Mouse (Mus musculus): ENCODE data around the gene Exo1.

The Exo1 gene

DNA sequence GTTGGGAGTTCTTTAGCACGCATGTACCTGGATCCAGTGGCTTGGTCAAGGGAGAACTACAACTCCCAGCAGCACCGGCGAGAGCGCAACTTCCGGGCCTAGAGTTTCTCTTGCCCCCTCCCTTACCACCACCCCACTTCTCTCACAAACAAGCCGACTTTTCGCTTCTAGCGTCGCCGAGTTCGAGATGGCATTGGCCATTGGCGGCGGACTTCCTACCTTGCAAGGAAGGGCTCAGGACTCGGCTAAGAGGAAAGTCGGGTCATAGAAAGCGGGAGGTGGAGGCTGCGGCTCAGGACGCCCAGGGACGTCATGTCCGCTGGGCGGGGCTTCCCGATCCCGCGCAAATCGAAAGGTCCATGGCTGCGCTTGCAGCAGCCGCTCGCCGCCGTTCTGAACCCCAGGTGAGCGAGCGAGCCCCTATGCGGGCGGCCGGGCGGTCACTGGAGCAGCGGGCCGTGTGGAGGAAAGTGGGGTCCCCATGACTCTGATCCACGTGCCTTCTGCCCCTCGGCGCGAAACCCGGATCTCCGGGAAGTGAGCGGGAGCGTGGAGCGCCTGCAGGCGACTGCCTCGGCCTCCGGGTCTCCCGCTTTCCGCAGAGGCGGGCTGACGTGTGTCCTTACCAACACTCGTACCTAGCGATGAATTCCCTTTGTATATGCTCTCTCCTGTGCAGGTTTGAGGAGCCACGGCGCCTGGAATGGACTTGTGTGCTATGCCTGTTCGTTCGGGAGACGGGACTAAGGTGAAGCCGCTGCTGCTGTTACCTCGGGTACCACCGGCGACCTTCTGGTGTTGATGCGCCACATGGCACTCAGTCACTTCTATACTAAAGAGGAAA, at the start of gene Exo1:
Gene Exo1, plus strand, starts transcription at position 129 of the 844 bp plus-strand sequence.
- in situ Hi-C loops (cut with MboI, MseI): loop anchor here (5.0 to 25.0 kb wide), 2 partner anchors 188 to 932 kb away; partner anchors contain the start of genes Cep170, Chml, Opn3 and Sdccag8

GRCm38 (mm10) chr1:175855515-175855914, 24.9 kb upstream of the Exo1 start:
- in situ Hi-C loops (cut with MboI, MseI): no loop called here

DNA sequence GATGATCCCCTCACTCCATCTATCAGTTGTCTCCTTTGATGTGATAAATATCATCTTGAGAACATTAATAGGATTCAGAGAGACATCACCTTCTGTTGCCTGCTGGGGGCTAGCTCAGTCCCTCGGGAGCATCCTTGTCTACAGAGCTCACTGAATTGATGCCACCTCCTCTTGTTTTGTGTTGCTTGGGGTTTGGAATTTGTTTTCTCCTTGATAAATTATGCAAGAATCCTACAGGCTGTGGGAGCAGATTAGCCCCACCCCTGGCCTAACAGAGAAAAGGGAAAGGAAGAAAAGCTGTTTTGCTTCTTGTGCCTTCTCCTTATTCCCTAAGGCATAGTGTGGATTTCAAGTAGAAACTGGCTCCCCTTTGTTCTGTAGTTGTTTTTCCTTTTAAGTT, 13.3 kb upstream of the Exo1 start:
- in situ Hi-C loops (cut with MboI, MseI): no loop called here

GRCm38 (mm10) chr1:175867558-175867957, 12.8 kb upstream of the Exo1 start:
- in situ Hi-C loops (cut with MboI, MseI): no loop called here

- in situ Hi-C loops (cut with MboI, MseI): no loop called here
Observed at GRCm38 (mm10) chr1:175870716-175871115, 9.7 kb upstream of the Exo1 start.

GRCm38 (mm10) chr1:175872028-175872816, 8.2 kb upstream of the Exo1 start:
- in situ Hi-C loops (cut with MboI, MseI): no loop called here

DNA sequence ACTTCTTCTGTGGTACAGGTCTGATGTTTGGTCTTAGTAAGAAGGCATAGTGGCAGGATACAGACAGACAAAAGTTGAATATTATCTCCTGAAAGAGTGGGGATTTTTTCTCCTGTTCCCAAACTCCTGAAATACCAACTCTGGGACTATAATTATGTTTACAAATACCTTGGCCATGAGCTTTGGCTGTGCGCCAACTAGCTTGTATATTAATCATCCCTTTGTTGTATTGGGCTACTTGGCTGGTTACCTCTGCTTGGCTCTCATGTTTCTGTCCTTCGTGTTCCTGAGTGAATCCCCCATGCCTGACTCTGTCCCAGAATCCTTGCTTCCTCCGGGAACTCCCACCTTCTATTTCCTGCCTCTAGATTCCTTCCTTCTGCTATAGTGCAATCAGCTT, 3.0 kb downstream of the Exo1 start:
- in situ Hi-C loops (cut with MboI, MseI): loop anchor here (5.0 to 25.0 kb wide), 2 partner anchors 191 to 929 kb away; partner anchors contain the start of genes Cep170, Chml, Opn3 and Sdccag8

DNA sequence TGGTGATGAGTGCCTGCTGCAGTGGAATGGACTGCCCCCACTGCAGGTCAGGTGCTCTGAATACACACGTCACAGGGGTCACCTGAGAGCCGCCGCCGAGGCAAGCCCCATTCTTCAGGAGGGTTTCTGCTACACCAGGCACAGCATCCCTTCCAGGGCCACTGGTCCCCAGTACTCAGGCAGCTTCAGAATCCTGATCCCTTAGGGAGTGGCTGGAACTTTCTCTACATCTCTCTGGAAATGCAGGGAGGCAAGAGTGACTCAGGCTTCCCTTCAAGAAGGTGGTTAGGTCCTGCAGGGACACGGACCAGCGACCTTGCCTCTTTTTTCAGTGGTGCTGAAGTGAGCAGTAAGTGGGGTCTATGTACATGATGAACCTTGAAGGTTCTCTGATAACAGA, 12.9 kb downstream of the Exo1 start:
- in situ Hi-C loops (cut with MboI, MseI): loop anchor here (25.0 kb wide), 1 partner anchor 919 kb away; the partner anchor contains the start of genes Cep170 and Sdccag8

GRCm38 (mm10) chr1:175893726-175894125, 13.3 kb downstream of the Exo1 start:
- in situ Hi-C loops (cut with MboI, MseI): loop anchor here (25.0 kb wide), 1 partner anchor 919 kb away; the partner anchor contains the start of genes Cep170 and Sdccag8

- in situ Hi-C loops (cut with MboI, MseI): loop anchor here (25.0 kb wide), 1 partner anchor 1876 kb away; the partner anchor contains the start of gene Adss
Observed at GRCm38 (mm10) chr1:175911207-175911606, 30.8 kb downstream of the Exo1 start.

- in situ Hi-C loops (cut with MboI, MseI): loop anchor here (25.0 kb wide), 1 partner anchor 1875 kb away; the partner anchor contains the start of gene Adss
Observed at GRCm38 (mm10) chr1:175912038-175912437, 31.7 kb downstream of the Exo1 start.

DNA sequence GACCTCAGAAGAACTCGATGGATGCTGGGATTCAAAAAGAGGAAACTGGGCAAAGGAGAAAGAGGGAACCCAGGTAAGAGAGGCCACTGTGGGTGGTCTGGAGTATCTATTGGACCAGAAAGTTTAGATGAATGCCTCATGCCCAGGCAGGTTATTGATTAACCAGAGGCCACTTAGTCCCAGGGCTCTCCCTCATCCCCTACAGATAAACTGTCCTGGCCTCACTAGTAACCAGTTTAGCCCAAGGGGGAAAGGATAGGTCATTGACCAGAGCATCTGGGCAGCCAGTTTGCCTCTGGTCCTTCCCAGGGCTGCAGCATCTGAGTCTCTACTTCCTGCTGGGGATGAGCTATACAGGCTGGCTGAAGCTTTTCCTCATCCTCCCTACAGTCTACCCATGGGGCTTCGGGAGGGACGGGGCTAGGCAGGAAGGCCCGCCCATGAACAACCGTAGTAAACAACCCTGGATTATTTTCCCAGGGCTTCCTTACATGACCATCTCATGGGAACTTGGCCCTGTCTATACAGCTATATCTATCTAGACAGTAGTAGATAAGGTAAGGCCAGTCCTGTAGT, 33.4 kb downstream of the Exo1 start:
- in situ Hi-C loops (cut with MboI, MseI): loop anchor here (25.0 kb wide), 1 partner anchor 1873 kb away; the partner anchor contains the start of gene Adss

DNA sequence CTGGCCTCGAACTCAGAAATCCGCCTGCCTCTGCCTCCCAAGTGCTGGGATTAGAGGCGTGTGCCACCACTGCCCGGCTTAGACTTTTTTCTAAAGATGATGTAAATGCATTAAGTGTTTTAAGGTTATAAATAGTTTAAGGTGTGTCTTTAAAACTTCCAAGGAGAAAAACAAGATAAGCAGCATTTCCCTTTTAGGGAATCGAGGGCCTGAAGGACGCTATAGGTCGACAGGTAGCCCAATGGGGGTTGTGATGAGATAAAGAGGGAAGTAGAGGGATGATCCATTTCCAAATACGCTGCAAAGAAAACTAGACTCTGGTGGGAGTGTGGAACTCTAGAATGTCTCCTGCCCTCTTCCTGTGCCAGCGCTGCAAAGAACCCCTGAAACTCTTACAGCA, 39.6 kb downstream of the Exo1 start, which contains the start of gene Gm38100:
Gene Gm38100, plus strand, starts transcription at position 301 of the 400 bp plus-strand sequence.
- in situ Hi-C loops (cut with MboI, MseI): loop anchor here (25.0 kb wide), 1 partner anchor 1867 kb away; the partner anchor contains the start of gene Adss

DNA sequence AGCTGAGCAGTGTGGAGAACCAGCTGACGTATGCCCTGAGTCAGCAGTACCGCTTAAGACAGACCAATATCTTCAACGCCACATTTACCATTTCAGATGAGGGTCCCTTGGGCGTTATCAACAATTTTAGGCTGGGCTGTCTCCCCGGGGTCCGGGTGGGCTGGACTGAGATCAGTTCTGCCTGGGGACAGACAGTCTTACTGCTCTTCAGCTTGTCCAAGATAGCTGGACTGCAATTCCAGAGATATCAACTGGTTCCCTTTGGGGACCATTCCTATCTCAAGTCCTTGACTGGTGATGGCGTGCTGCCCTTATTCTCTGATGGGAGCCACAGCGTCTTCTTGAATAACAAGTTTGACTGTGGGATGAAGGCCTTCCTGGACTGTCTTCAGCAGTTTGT, 40.7 kb downstream of the Exo1 start:
- in situ Hi-C loops (cut with MboI, MseI): loop anchor here (25.0 kb wide), 1 partner anchor 1866 kb away; the partner anchor contains the start of gene Adss

DNA sequence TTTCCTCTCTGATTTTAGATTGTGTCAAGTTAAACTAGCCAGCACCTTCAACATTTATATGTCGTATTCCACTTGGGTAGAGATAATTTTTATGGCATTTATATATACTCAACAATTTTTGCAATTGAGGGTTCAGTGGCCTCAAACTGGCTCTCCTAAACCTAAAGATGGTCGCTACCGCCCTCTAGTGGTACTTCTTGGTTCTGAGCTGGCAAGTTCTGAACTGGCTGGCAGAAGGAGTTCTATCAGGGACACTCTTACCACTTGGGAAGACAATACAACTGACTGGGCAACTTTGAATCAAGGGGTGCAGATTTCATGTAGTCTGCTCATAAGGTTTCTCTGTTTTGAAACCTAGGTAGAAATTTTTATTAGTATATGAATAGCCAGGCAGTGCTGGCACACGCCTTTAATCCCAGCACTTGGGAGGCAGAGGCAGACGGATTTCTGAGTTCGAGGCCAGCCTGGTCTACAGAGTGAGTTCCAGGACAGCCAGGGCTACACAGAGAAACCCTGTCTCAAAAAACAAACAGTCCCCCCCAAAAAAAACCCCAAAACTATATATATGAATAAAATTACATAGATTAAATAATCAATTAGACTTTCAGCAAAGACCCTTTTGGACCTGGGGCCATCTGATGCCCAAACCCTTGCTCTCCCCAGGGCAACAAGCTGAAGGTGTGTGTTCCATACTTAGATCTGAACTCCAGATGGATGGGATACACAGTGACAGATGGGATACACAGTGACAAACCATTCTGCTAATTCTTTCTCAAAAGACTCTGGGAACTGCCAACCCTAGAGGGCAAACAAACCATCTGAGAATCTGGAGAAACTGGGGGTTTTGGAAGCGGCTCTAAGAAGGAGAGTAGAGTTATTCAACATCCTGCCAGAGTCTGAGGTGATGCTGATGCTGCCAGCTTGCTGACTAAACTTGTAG, 43.7 kb downstream of the Exo1 start:
- in situ Hi-C loops (cut with MboI, MseI): loop anchor here (25.0 kb wide), 1 partner anchor 1863 kb away; the partner anchor contains the start of gene Adss

- in situ Hi-C loops (cut with MboI, MseI): loop anchor here (25.0 kb wide), 1 partner anchor 931 kb away; no protein-coding TSS in a partner anchor
Observed at GRCm38 (mm10) chr1:175931391-175931790, 51.0 kb downstream of the Exo1 start.

DNA sequence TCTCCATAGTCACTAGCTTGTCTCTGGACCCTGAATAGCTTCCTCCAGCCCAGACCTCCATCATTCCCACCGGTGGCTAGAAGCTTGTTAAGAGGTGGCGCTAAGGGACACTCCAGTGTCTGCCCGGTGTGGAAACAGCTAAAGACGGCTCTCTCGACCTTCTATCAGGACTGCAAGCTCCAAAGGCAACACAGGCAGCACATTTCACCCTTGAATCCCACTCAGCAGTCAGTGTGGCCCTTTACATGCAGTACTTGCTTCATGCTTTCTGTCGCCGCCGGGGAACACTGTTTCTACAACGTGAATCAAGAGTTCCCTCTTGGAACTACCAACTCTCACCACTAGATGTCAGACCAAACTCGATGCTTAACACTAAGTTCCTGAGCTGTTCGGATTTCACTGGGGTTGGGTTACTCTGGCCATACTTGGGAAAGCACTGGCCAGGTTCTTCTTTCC, 55.9 kb downstream of the Exo1 start:
- in situ Hi-C loops (cut with MboI, MseI): loop anchor here (25.0 kb wide), 1 partner anchor 926 kb away; no protein-coding TSS in a partner anchor

GRCm38 (mm10) chr1:175938731-175939130, 58.4 kb downstream of the Exo1 start:
- in situ Hi-C loops (cut with MboI, MseI): loop anchor here (25.0 kb wide), 1 partner anchor 924 kb away; no protein-coding TSS in a partner anchor

GRCm38 (mm10) chr1:175943168-175943567, 62.8 kb downstream of the Exo1 start:
- in situ Hi-C loops (cut with MboI, MseI): loop anchor here (25.0 kb wide), 1 partner anchor 919 kb away; no protein-coding TSS in a partner anchor

All from T-helper 1 cell (primary cell).